Mouse (Mus musculus) C2C12 (cell line): ENCODE measurements at regions not wholly inside any gene's neighbourhood (a gene's known extent, or its start where the extent isn't known, plus 50 kb on each side); places are given as distances from the start of the nearest gene placed in this dataset.

Experiments
- H3K27me3 ChIP-seq: one replicate; pipeline ENCODE4 v1.6.1; 2011; ENCODE audit not compliant: control insufficient read depth, insufficient read depth, insufficient read length
- H3K36me3 ChIP-seq: one replicate; pipeline ENCODE4 v1.6.1; 2011; ENCODE audit not compliant: control insufficient read depth, insufficient read depth
- H3K4me3 ChIP-seq: one replicate; pipeline ENCODE4 v1.5.1; 2011; ENCODE audit warnings: mild to moderate bottlenecking, control low read depth; ENCODE audit not compliant: poor library complexity, insufficient read depth, severe bottlenecking
- H3K79me2 ChIP-seq: one replicate; pipeline ENCODE4 v1.6.1; 2011; ENCODE audit not compliant: control insufficient read depth, insufficient read depth
- H3K79me3 ChIP-seq: one replicate; pipeline ENCODE4 v1.6.1; 2011; ENCODE audit warnings: low read depth, control low read depth
- H3ac ChIP-seq: one replicate; pipeline ENCODE3; 2011; ENCODE audit warnings: low read depth; ENCODE audit not compliant: control insufficient read depth, insufficient read length
- CEBPB ChIP-seq: IDR thresholded peaks from one replicate; pipeline ENCODE4 v1.6.1; 2011; ENCODE audit warnings: low read depth, mild to moderate bottlenecking, control low read depth, moderate library complexity
- CTCF ChIP-seq: IDR thresholded peaks from one replicate; pipeline ENCODE4 v1.5.1; 2011; ENCODE audit not compliant: control insufficient read depth, insufficient read depth, insufficient read length
- FOSL1 ChIP-seq: IDR thresholded peaks from one replicate; pipeline ENCODE4 v1.8.0; 2011; ENCODE audit warnings: mild to moderate bottlenecking, low read length; ENCODE audit not compliant: poor library complexity, insufficient read depth, severe bottlenecking
- MAX ChIP-seq: IDR thresholded peaks from one replicate; pipeline ENCODE4 v1.6.1; 2011; ENCODE audit warnings: mild to moderate bottlenecking, control low read depth
- MYOD1 ChIP-seq: IDR thresholded peaks from one replicate; pipeline ENCODE4 v1.6.1; 2011; ENCODE audit warnings: low read depth; ENCODE audit not compliant: control insufficient read depth, insufficient read length
- MYOG ChIP-seq: IDR thresholded peaks from one replicate; pipeline ENCODE4 v1.6.1; 2011; ENCODE audit not compliant: control insufficient read depth, insufficient read length; ENCODE audit errors: extremely low read depth
- USF1 ChIP-seq: IDR thresholded peaks from one replicate; pipeline ENCODE4 v1.6.1; 2011; ENCODE audit warnings: low read depth, mild to moderate bottlenecking, control low read depth, moderate library complexity

- Histone ChIP-seq H3K79me2 (no peaks in the 10 kb centered on the region), H3K79me3 (no peaks in the 10 kb centered on the region), H3K4me3 (no peak overlapping the region), H3K36me3 (no peaks in the 10 kb centered on the region), H3K27me3 (no peaks in the 10 kb centered on the region), H3ac (no peak overlapping the region)
- TF ChIP-seq USF1: no peak
- no peak for TF ChIP-seq CEBPB
- no peak for TF ChIP-seq MYOD1
- TF ChIP-seq CTCF: no peak
- no peak for TF ChIP-seq MAX
- TF ChIP-seq FOSL1: no peak
These were observed 521.3 kb downstream of the Ptprc start for GRCm38 (mm10) chr1:137654171-137654570.

GRCm38 (mm10) chr1:137653495-137653894 is 522.0 kb downstream of the Ptprc start:
- TF ChIP-seq USF1 (no peak), FOSL1 (no peak), MYOD1 (no peak), CEBPB (no peak), MYOG (no peak), MAX (no peak), CTCF (no peak)
- no peaks in the 10 kb centered on the region for H3K36me3 ChIP-seq
- H3K79me2 ChIP-seq: no peaks in the 10 kb centered on the region
- no peaks in the 10 kb centered on the region for H3K79me3 ChIP-seq
- no peaks in the 10 kb centered on the region for H3K27me3 ChIP-seq
- H3K4me3 ChIP-seq: no peak overlapping the region
- H3ac ChIP-seq: no peak overlapping the region

- no peak for TF ChIP-seq FOSL1
- TF ChIP-seq MYOG: no peak
- no peak for TF ChIP-seq MYOD1
- no peak for TF ChIP-seq CEBPB
- no peak for TF ChIP-seq MAX
- Histone ChIP-seq H3K4me3 (no peak overlapping the region), H3K36me3 (no peaks in the 10 kb centered on the region), H3ac (no peak overlapping the region), H3K27me3 (no peaks in the 10 kb centered on the region), H3K79me3 (no peaks in the 10 kb centered on the region), H3K79me2 (no peaks in the 10 kb centered on the region)
These were observed 524.9 kb downstream of the Ptprc start for GRCm38 (mm10) chr1:137650629-137651028.

GRCm38 (mm10) chr1:137650082-137650481 is 525.4 kb downstream of the Ptprc start:
- Histone ChIP-seq H3K27me3 (no peaks in the 10 kb centered on the region), H3ac (no peak overlapping the region), H3K79me2 (no peaks in the 10 kb centered on the region), H3K79me3 (no peaks in the 10 kb centered on the region), H3K36me3 (no peaks in the 10 kb centered on the region), H3K4me3 (no peak overlapping the region)
- TF ChIP-seq CEBPB (no peak), MYOD1 (no peak), FOSL1 (no peak), USF1 (no peak), MYOG (no peak), CTCF (no peak)

GRCm38 (mm10) chr1:137648832-137649231 is 526.7 kb downstream of the Ptprc start:
- no peaks in the 10 kb centered on the region for H3K36me3 ChIP-seq
- H3ac ChIP-seq: no peak overlapping the region
- no peaks in the 10 kb centered on the region for H3K79me2 ChIP-seq
- no peaks in the 10 kb centered on the region for H3K27me3 ChIP-seq
- no peak overlapping the region for H3K4me3 ChIP-seq
- TF ChIP-seq MYOD1: no peak
- no peak for TF ChIP-seq MYOG
- TF ChIP-seq CTCF: no peak
- no peak for TF ChIP-seq CEBPB
- no peak for TF ChIP-seq MAX
- no peak for TF ChIP-seq USF1
- TF ChIP-seq FOSL1: no peak
- H3K79me3 ChIP-seq: no peaks in the 10 kb centered on the region

GRCm38 (mm10) chr1:137644601-137645040 is 530.9 kb downstream of the Ptprc start:
- Histone ChIP-seq H3K79me2 (no peaks in the 10 kb centered on the region), H3K36me3 (no peaks in the 10 kb centered on the region), H3K27me3 (no peaks in the 10 kb centered on the region), H3ac (no peak overlapping the region), H3K79me3 (no peaks in the 10 kb centered on the region), H3K4me3 (no peak overlapping the region)
- no peak for TF ChIP-seq MYOG
- TF ChIP-seq FOSL1: no peak
- TF ChIP-seq CEBPB: no peak
- TF ChIP-seq MAX: no peak
- TF ChIP-seq CTCF: no peak
- TF ChIP-seq USF1: no peak
- TF ChIP-seq MYOD1: no peak
